Mouse (Mus musculus) stomach, postnatal 0 days (tissue): ENCODE measurements at regions not wholly inside any gene's neighbourhood (a gene's known extent, or its start where the extent isn't known, plus 50 kb on each side); places are given as distances from the start of the nearest gene placed in this dataset.

ENCODE experiments used
- CTCF ChIP-seq: IDR thresholded peaks from 2 replicates; pipeline ENCODE4 v1.5.1; 2016; ENCODE audit warnings: antibody characterized with exemption, low read depth, mild to moderate bottlenecking, moderate library complexity
- EP300 ChIP-seq: optimal IDR thresholded peaks from 2 replicates; pipeline ENCODE3; 2016; ENCODE audit warnings: antibody characterized with exemption

DNA sequence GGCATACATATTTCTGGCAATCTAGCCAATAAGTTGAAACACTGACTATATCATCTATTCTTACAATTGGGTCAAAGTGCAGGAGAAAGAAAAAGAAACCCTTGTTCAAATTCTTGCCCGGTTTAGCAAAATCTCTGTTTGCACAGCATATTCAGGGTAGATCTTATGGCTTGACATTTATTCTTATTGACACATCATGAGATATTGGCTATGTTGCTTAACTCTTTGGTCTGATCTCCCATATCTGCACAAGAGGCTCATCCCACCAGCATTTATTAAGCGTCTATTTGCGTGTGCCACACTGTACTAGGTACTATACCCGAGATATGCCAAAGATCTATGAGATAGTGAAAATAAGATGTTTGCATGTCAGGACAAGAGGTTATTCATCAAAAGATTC is 212.9 kb upstream of the Prep start:
- TF ChIP-seq CTCF (no peak), EP300 (no peak)
